8 mouse cellular contexts compared by ENCODE assay signal in the genomic region with DNA sequence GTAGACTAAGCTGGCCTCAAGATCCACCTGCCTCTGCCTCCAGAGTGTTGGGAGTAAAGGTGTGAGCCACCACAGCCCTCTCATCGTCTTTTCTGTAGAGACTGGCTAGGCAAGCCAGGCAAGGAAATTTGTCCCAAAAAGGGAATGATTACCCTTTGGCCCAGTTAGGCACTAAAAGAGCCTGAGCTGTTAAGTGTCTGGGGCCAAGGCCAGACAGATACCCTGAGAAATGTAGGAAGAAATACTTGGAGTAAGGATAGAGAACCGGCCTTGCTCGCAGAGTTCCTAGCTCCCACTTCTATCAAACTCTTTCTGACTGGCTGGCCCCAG. TPM values are rescaled to one million over a fixed set of nuclear protein-coding genes. Genes with fewer than 3 reads are reported as not detected.
DNase-seq lines count a peak whose midpoint lies in the region; ATAC-seq and TF ChIP-seq lines count a peak whose summit lies in the region.

No protein-coding gene starts in this region.

- no peaks in the 10 kb centered on the region for H3K27me3 ChIP-seq in megakaryocyte, embryonic 14.5 days (replicated peaks)
- no peaks in the 10 kb centered on the region for H3K27me3 ChIP-seq in limb, embryonic 10.5 days (ENCODE audit: low read depth, poor library complexity, severe bottlenecking)

- no peak for TF ChIP-seq CTCF in embryonic fibroblast, embryonic 13.5 days (IDR thresholded peaks at IDR 0.05; ENCODE audit: borderline replicate concordance, insufficient read depth, low read length)
- TF ChIP-seq CTCF in olfactory bulb, adult 2 months (IDR thresholded peaks at IDR 0.05; ENCODE audit: insufficient read depth, low read depth, low read length): no peak

- peak overlapping the region; percentile 98 for H3K27ac ChIP-seq in embryonic fibroblast, embryonic 13.5 days (ENCODE audit: insufficient read depth, low read length)
- H3K27ac ChIP-seq in limb, embryonic 10.5 days: peak overlapping the region; percentile 93
- H3K27ac ChIP-seq in olfactory bulb, adult 2 months (ENCODE audit: insufficient read depth, low read depth, low read length): peak overlapping the region; percentile 93

- no peak for ATAC-seq in megakaryocyte, adult 5-6 weeks (ENCODE audit: poor library complexity, severe bottlenecking)
- ATAC-seq in monocyte, adult 5-6 weeks (replicated peaks; ENCODE audit: insufficient number of reproducible peaks, low FRiP score, low TSS enrichment, poor library complexity, severe bottlenecking): no peak

- H3K9me3 ChIP-seq in megakaryocyte, embryonic 14.5 days: no peaks in the 10 kb centered on the region
- H3K9me3 ChIP-seq in limb, embryonic 10.5 days (replicated peaks): no peaks in the 10 kb centered on the region

- TF ChIP-seq POLR2A in embryonic fibroblast, embryonic 13.5 days (IDR thresholded peaks at IDR 0.05; ENCODE audit: low read depth, low read length): 0 out of 2 replicates have a peak, but pooled peaks have one; percentile 68
- TF ChIP-seq POLR2A in olfactory bulb, adult 2 months (IDR thresholded peaks at IDR 0.05; ENCODE audit: insufficient read depth, low read depth, low read length): no peak

- peaks cover 26% of the 10 kb centered on the region for H3K36me3 ChIP-seq in megakaryocyte, embryonic 14.5 days (replicated peaks; ENCODE audit: low read length)
- peaks cover 25% of the 10 kb centered on the region for H3K36me3 ChIP-seq in limb, embryonic 10.5 days

- H3K4me3 ChIP-seq in megakaryocyte, embryonic 14.5 days (replicated peaks): peak overlapping the region; percentile 98
- H3K4me3 ChIP-seq in embryonic fibroblast, embryonic 13.5 days (ENCODE audit: insufficient read depth, low read length): peak overlapping the region; percentile 35
- peak overlapping the region; percentile 72 for H3K4me3 ChIP-seq in limb, embryonic 10.5 days
- peak overlapping the region; percentile 45 for H3K4me3 ChIP-seq in olfactory bulb, adult 2 months (ENCODE audit: insufficient read depth, low read depth, low read length)

- no peak for DNase-seq in limb, embryonic 10.5 days (ENCODE audit: low spot score)
- no peak for DNase-seq in spleen, adult 12 weeks (ENCODE audit: low spot score)
- DNase-seq in kidney, adult 8-10 months: no peak

- WGBS in limb, embryonic 10.5 days: under 1% methylated on average over 3 of the region's 3 CpGs
- WGBS in olfactory bulb, adult 2 months: 0% methylated on average over 3 of the region's 3 CpGs

- H3K4me1 ChIP-seq in megakaryocyte, embryonic 14.5 days: peaks cover 57% of the 10 kb centered on the region
- peaks cover 13% of the 10 kb centered on the region for H3K4me1 ChIP-seq in embryonic fibroblast, embryonic 13.5 days (ENCODE audit: control insufficient read depth, insufficient read depth, low read length)
- peaks cover 34% of the 10 kb centered on the region for H3K4me1 ChIP-seq in limb, embryonic 10.5 days
- peaks cover 12% of the 10 kb centered on the region for H3K4me1 ChIP-seq in olfactory bulb, adult 2 months (ENCODE audit: control insufficient read depth, insufficient read depth, low read length)

RNA-seq across cellular contexts. Expression of a gene that starts 0.4 kb away (rescaled TPM):
- polyA plus RNA-seq in megakaryocyte, embryonic 14.5 days (2012; ENCODE audit: insufficient read depth, low replicate concordance): 14.4 and 22.8 TPM in 2 replicates
- total RNA-seq in megakaryocyte, adult 5-6 weeks (2015): 20.9 and 23.7 TPM in 2 replicates
- 38.3 and 44.1 TPM in 2 replicates for total RNA-seq in megakaryocyte, adult 5-6 weeks (2017)
- polyA plus RNA-seq in embryonic fibroblast, embryonic 13.5 days (2011; ENCODE audit: insufficient read length, low read depth, missing spikeins): 253 and 312 TPM in 2 replicates
- 55.6 and 60.1 TPM in 2 replicates for polyA plus RNA-seq in limb, embryonic 10.5 days (2016; fragmentation: Nextera tagmentation; extraction: Ambion mirVana)
- not detected in 2 replicates for polyA plus RNA-seq in olfactory bulb, adult 2 months (2012; ENCODE audit: insufficient read depth, insufficient read length, low replicate concordance, missing spikeins)
- total RNA-seq in monocyte, adult 5-6 weeks (2017): 32.3 to 49.4 TPM (median 46.6 TPM) in 3 replicates

RNA-seq across cellular contexts. Expression of a gene that starts 4.3 kb away (rescaled TPM):
- polyA plus RNA-seq in megakaryocyte, embryonic 14.5 days (2012; ENCODE audit: insufficient read depth, low replicate concordance): 0.07 TPM in 1 of 2 replicates, not detected in the other
- total RNA-seq in megakaryocyte, adult 5-6 weeks (2015): 0.67 TPM in 1 of 2 replicates, not detected in the other
- total RNA-seq in megakaryocyte, adult 5-6 weeks (2017): 0.37 TPM in 1 of 2 replicates, not detected in the other
- 2.0 and 2.3 TPM in 2 replicates for polyA plus RNA-seq in embryonic fibroblast, embryonic 13.5 days (2011; ENCODE audit: insufficient read length, low read depth, missing spikeins)
- 4.0 and 8.9 TPM in 2 replicates for polyA plus RNA-seq in limb, embryonic 10.5 days (2016; fragmentation: Nextera tagmentation; extraction: Ambion mirVana)
- not detected in 2 replicates for polyA plus RNA-seq in olfactory bulb, adult 2 months (2012; ENCODE audit: insufficient read depth, insufficient read length, low replicate concordance, missing spikeins)
- 0.49 to 1.1 TPM in 2 of 3 replicates, not detected in the other for total RNA-seq in monocyte, adult 5-6 weeks (2017)

RNA-seq across cellular contexts. Expression of a gene that starts 6.4 kb away (rescaled TPM):
- 53.7 and 79.0 TPM in 2 replicates for polyA plus RNA-seq in megakaryocyte, embryonic 14.5 days (2012; ENCODE audit: insufficient read depth, low replicate concordance)
- 48.1 and 49.5 TPM in 2 replicates for total RNA-seq in megakaryocyte, adult 5-6 weeks (2015)
- 11.3 and 19.4 TPM in 2 replicates for total RNA-seq in megakaryocyte, adult 5-6 weeks (2017)
- 29.5 and 34.3 TPM in 2 replicates for polyA plus RNA-seq in embryonic fibroblast, embryonic 13.5 days (2011; ENCODE audit: insufficient read length, low read depth, missing spikeins)
- 26.5 and 31.6 TPM in 2 replicates for polyA plus RNA-seq in limb, embryonic 10.5 days (2016; fragmentation: Nextera tagmentation; extraction: Ambion mirVana)
- polyA plus RNA-seq in olfactory bulb, adult 2 months (2012; ENCODE audit: insufficient read depth, insufficient read length, low replicate concordance, missing spikeins): not detected in 2 replicates
- total RNA-seq in monocyte, adult 5-6 weeks (2017): 19.2 to 40.7 TPM (median 19.9 TPM) in 3 replicates

RNA-seq across cellular contexts. Expression of a gene that starts 16.2 kb away (rescaled TPM):
- polyA plus RNA-seq in megakaryocyte, embryonic 14.5 days (2012; ENCODE audit: insufficient read depth, low replicate concordance): 132 and 150 TPM in 2 replicates
- 81.2 and 84.5 TPM in 2 replicates for total RNA-seq in megakaryocyte, adult 5-6 weeks (2015)
- total RNA-seq in megakaryocyte, adult 5-6 weeks (2017): 32.8 and 37.5 TPM in 2 replicates
- polyA plus RNA-seq in embryonic fibroblast, embryonic 13.5 days (2011; ENCODE audit: insufficient read length, low read depth, missing spikeins): 47.1 and 47.5 TPM in 2 replicates
- 71.4 and 73.5 TPM in 2 replicates for polyA plus RNA-seq in limb, embryonic 10.5 days (2016; fragmentation: Nextera tagmentation; extraction: Ambion mirVana)
- polyA plus RNA-seq in olfactory bulb, adult 2 months (2012; ENCODE audit: insufficient read depth, insufficient read length, low replicate concordance, missing spikeins): not detected in 2 replicates
- total RNA-seq in monocyte, adult 5-6 weeks (2017): 64.6 to 97.8 TPM (median 65.2 TPM) in 3 replicates

RNA-seq across cellular contexts. Expression of a gene that starts 17.4 kb away (rescaled TPM):
- polyA plus RNA-seq in megakaryocyte, embryonic 14.5 days (2012; ENCODE audit: insufficient read depth, low replicate concordance): 41.0 and 105 TPM in 2 replicates
- total RNA-seq in megakaryocyte, adult 5-6 weeks (2015): 30.8 and 38.1 TPM in 2 replicates
- total RNA-seq in megakaryocyte, adult 5-6 weeks (2017): 20.0 and 21.2 TPM in 2 replicates
- polyA plus RNA-seq in embryonic fibroblast, embryonic 13.5 days (2011; ENCODE audit: insufficient read length, low read depth, missing spikeins): 6.8 and 10.3 TPM in 2 replicates
- polyA plus RNA-seq in limb, embryonic 10.5 days (2016; fragmentation: Nextera tagmentation; extraction: Ambion mirVana): 3.4 and 5.1 TPM in 2 replicates
- polyA plus RNA-seq in olfactory bulb, adult 2 months (2012; ENCODE audit: insufficient read depth, insufficient read length, low replicate concordance, missing spikeins): not detected in 2 replicates
- total RNA-seq in monocyte, adult 5-6 weeks (2017): 15.4 to 39.1 TPM (median 16.3 TPM) in 3 replicates

Comparison
In these comparisons a context has a peak if more than half of its experiments do, and no peak if none do; other contexts are left out.
1. H3K4me3 ChIP-seq: peak in every context shown above with its lines; median percentile 98 in megakaryocyte, embryonic 14.5 days; 72 in limb, embryonic 10.5 days; 45 in olfactory bulb, adult 2 months; 35 in embryonic fibroblast, embryonic 13.5 days.
2. RNA of a gene that starts 6.4 kb away (polyA plus RNA-seq): 53.7 to 79.0 TPM in megakaryocyte, embryonic 14.5 days, 29.5 to 34.3 TPM in embryonic fibroblast, embryonic 13.5 days and 26.5 to 31.6 TPM in limb, embryonic 10.5 days; not detected in olfactory bulb, adult 2 months; every median in the first group is over 10 times any median in the second.
3. Peak in every context shown above with its lines, with median percentiles within 50 percentile points of each other: H3K27ac ChIP-seq.